Mouse (Mus musculus) T-helper 2 cell (primary cell): ENCODE measurements around the gene Stk16.
"Not testable (repeated sequence)": the region's sequence is repeated elsewhere in the genome, so short reads cannot be mapped to it uniquely, and the experiment has no call there.

Source experiments
- in situ Hi-C: fragments of 300-600 bp; cut with MboI, MseI; formaldehyde crosslinking; loops from one replicate; pipeline ENCODE4 v1.15.1; 2025; ENCODE audit warnings: high pct_unique_total_duplicates

Stk16 gene

DNA sequence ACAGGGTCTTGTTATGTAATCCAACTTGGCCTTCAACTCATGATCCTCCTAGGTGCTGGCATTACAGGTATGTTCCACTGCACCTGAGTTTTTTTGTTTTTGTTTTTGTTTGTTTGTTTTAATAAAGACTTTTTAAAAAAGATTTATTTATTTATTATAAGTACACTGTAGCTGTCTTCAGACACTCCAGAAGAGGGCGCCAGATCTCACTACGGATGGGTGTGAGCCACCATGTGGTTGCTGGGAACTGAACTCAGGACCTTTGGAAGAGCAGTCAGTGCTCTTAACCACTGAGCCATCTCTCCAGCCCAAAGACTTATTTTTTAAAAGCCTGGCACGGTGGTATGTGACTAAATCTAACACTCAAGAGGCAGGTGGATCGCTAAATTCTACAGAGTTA is 21.9 kb downstream of the Stk16 start:
- in situ Hi-C loops, result not testable (repeated sequence)

GRCm38 (mm10) chr1:75234606-75235005 is 24.0 kb downstream of the Stk16 start:
- in situ Hi-C loops, result no loop called here

GRCm38 (mm10) chr1:75236117-75237050 is 25.7 kb downstream of the Stk16 start, which contains the start of gene Dnajb2:
Dnajb2 (plus strand) TSS chr1:75236406.
- in situ Hi-C loops, result no loop called here

GRCm38 (mm10) chr1:75239591-75239990 is 29.0 kb downstream of the Stk16 start:
- in situ Hi-C loops, result no loop called here

- in situ Hi-C loops, result no loop called here
These were observed 32.8 kb downstream of the Stk16 start for GRCm38 (mm10) chr1:75243411-75243810.

GRCm38 (mm10) chr1:75244175-75244826 is 33.7 kb downstream of the Stk16 start:
- in situ Hi-C loops, result no loop called here

DNA sequence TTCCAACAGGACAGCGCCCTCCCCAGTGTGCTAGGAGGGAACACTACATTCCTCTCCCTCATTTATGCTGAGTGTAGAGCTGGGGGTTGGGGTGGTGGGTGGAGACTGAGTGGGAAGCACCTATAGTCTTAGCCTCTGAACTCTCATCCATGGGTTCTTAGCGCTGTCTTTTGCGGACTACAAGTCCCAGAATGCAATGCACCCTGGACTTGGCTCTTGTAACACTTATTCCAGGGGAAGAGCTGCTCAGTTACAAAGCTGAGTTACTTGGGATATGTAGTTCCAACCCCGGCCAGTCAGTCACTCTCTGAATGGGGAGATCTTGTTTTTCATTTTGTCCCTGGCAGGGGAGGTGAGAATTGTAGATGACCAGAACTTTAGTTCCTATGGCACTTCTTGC is 34.2 kb downstream of the Stk16 start:
- in situ Hi-C loops, result no loop called here

DNA sequence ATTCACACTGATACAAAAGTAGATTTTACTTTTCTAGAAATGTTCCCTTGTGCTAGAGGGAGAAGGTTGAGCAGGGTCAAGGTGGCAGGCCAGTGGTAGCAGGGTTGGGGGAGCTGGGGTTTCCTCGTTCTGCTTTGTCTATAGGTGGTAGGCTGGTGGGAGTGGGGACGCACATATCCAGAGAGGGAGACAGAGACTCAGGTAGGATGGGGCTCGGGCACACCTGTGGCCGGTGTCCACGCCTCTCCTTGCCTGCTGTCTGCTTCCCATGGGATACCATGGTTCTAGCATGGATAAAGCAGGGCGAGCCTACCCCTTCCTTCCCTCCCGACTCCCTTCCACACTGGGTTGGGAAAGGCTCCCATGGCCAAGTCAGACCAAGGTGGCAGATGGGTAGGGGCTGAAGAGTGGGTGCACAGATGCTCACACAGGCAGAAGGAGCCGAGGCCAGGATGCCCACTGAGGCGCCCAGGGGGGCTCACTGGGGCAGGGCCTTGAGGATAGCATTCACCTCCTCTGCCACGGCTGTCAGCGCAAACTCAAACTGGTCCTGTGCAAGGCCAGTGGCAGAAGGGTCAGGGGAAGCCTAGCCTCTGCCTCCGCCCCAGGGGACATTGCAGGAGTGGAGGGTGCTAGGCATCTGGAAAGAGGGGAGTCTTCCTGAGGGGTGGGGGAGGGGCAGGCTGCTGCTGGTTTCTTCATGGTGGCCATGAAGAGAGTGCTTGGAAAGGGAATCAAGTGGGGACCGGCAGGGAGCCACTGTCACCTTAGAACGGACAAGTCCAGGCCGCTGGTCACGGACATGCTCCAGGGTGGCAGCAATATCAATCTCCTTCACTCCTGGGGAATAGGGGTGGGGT is 36.7 kb downstream of the Stk16 start:
- in situ Hi-C loops, result no loop called here

DNA sequence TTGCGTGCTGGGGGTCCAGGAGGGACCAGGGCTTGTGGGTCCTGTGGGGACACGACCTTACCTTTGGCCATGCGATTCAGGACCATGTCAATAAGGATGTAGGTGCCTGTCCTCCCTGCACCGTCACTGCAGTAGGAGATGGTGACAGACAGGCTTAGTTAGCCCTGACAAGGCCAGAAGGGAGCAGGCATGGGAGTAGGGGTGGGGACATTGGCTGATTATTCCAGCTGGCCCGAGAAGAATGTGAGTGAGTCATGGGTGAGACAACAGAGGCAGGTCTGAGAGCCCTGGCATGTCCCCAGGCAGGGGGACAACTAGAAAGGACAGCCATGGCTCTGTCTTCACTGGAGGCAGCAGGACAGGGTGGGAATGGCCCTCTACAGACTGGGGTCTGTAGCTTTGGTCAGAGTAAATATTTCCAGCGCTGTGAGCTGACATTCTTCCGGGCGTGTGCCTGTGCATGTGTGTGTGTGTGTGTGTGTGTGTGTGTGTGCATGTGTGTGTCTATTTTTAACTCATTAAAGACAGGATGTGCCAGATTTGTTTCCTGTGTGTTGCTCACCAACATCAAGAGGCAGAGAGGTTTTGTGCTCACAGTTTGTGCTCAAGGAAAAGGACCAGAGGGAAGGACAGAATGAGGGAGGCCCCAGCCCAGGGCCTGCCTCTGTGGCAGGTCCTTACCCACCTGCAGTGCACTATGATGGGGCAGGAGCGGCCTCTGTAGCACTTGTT is 37.6 kb downstream of the Stk16 start:
- in situ Hi-C loops, result no loop called here

DNA sequence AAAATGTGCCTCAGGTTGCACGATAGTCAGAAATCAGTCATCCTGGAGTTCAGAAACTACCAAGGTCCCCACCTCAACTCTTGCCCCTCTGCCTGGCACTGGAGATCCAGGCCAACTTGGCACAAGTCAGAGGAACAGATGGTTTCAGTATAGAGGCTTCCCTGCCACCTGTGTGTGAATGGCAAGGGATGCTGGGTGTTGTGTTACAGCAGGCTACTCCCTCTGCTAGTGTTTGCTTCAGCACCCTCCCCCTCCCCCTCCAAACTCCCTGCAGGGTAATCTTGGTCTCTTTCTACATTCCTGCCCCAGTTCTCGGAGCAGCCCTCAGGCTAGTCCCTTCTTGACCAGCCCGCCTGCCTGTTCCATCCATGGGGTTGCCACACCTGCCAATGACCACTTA is 39.9 kb downstream of the Stk16 start:
- in situ Hi-C loops, result loop anchor here (5.0 kb wide), 4 partner anchors 67 to 193 kb away; partner anchors contain the start of genes Dnpep and Nhej1

DNA sequence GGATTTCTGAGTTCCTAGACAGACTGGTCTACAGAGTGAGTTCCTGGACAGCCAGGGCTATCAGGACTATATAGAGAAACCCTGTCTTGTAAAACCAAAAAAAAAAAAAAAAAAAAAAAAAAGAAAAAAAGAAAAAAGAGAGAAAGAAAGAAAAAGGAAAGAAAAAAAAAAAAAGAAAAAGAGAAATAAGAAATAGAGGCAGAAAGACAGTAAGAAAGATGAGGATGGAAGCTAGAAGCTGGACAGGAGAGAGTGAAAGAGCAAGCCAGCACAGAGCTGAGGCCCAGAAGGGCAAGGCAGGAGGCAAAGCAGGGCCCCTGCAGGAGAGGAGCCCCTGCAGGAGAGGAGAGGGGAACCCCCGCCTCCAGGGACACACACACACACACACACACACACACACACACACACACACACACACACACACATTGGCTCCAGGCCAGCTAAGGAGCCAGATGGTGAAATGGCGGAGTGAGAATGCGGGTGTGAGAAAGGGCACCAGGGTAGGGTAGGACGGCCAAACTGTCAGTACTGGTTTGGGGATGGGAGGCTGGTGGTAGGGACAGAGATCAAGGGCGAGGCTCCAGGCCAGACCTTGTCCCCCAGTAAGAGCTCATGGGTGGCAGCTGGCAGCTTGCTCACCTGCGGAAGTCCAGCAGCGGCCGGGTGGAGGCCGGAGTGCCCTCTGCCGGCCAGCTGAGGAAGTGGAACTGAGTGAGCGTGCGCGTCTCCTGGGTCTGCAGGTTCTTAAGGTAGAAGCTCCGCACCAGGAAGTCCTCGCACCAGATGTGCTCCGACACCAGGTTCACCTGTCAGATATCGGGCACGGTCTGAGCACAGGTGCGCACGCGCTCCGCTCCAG is 40.7 kb downstream of the Stk16 start:
- in situ Hi-C loops, result loop anchor here (5.0 kb wide), 4 partner anchors 66 to 194 kb away; partner anchors contain the start of genes Dnpep and Nhej1

DNA sequence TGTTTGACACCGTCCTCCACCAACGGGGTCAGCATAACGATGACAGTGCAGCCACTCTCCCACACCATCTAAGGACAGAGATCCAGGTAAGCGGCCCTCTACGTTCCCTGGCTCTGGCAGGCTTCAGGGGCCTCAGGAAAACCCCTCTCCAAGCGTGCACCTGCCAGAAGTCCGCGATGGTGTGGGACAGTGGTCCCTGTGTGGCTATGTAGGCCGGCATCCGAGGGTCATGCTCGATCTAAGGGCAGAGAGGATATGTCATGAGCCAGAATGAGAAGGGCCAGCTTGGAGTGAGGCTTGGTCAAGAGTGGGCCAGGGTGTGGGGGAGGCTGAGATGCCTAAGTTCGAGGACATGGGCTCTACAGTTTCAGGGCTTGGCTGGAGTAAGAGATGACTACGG is 41.7 kb downstream of the Stk16 start:
- in situ Hi-C loops, result loop anchor here (5.0 kb wide), 4 partner anchors 65 to 195 kb away; partner anchors contain the start of genes Dnpep and Nhej1

DNA sequence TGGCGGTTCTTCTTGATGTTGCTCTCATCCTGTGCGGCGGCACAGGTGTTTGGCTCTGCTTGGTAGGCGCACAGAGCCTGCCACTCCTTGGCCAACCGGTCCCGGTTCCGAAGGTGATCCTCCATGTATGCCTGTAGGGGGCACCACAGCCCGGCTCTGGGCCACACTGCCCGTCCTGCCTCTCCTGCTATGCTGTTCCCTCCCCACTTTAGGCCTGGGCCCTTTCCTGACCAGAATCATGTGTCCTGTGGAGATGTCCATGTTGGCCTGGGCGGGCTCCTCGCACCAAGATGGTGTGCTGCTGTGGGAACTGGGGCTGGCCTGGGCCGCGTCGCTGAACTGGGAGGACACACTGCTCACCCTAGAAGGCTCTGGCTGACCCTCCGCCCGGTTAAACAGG is 42.4 kb downstream of the Stk16 start:
- in situ Hi-C loops, result loop anchor here (5.0 kb wide), 4 partner anchors 64 to 196 kb away; partner anchors contain the start of genes Dnpep and Nhej1

DNA sequence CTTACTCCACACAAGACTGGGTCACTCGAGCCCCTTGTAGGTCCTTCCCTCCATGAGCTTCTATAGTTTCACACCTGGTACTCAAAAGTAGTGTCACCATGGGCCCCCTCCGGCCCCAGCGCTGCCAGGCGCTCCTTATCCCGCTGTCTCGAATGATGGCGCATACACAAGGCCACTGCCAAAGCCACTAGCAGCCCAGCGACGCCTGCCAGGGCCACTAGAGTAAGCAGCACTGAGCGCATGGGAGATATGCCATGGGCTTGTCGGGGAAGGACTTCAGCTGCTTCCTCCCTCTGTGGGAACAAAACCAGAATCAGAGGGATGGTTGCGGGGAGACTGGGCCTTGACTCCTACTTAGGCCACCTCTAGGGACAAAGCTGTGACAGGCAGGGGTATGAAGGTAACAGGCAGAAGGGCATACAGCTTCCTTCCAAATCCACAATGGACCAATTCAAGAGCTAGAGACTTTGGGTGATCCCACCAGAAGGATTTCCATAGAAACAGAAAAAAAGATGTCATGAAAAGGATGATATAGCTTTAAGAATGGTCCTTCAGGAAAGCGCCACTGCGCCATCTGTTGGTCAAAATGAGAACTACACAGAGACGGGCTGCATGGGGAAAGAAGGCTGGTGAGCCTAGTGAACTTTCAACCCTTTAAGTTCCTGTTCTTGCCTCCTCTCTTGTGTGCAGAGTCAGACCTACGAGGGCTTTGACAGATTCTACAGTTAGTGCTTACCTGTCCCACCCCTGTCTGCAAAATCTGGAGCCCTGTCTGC is 43.4 kb downstream of the Stk16 start:
- in situ Hi-C loops, result loop anchor here (5.0 kb wide), 4 partner anchors 63 to 197 kb away; partner anchors contain the start of genes Dnpep and Nhej1

- in situ Hi-C loops, result loop anchor here (5.0 kb wide), 4 partner anchors 63 to 197 kb away; partner anchors contain the start of genes Dnpep and Nhej1
These were observed 44.0 kb downstream of the Stk16 start for GRCm38 (mm10) chr1:75254625-75255013.

- in situ Hi-C loops, result no loop called here
These were observed 44.9 kb downstream of the Stk16 start for GRCm38 (mm10) chr1:75255516-75256046.

DNA sequence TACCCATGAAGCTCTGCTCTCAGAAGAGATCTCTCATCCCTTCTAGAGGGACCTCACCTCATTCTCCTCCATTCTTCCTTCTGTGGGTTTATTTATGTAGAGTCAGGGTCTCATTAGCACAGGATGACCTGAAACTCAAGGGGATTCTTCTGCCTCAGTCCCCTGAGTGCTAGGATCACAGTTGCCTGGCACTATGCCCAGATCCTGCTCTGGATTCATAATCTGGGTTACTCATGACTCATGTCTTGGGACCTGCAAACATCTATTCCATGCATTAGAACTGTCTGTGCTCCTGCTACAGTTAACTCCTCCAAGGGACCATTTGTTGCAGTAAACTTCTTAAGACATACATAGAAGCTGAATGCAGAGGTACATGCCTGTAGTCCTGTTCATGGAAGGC is 50.6 kb downstream of the Stk16 start:
- in situ Hi-C loops, result no loop called here
